Mouse (Mus musculus) heart, postnatal 0 days (tissue): Measurements from ENCODE around the gene Gm44790. TPM values are rescaled to one million over a fixed set of nuclear protein-coding genes. Genes with fewer than 3 reads are reported as not detected.

Experiments
- ATAC-seq: fragments of 200-750 bp; cut with Nextera tagmentation; 2 replicates; pipeline ENCODE4 v1.8.0; 2017; ENCODE audit warnings: low read depth, moderate number of reproducible peaks, moderate library complexity; ENCODE audit not compliant: insufficient read depth
- DNase-seq: peaks from one replicate; pipeline ENCODE4 v3.0.0-alpha.2; 2016; ENCODE audit warnings: low spot score
- H3K27ac ChIP-seq: fragments of 300-500 bp; sonication (generic); 2 replicates; pipeline ENCODE4 v1.5.1; 2014; ENCODE audit warnings: low read depth, mild to moderate bottlenecking
- H3K27me3 ChIP-seq: fragments of 300-500 bp; sonication (generic); 2 replicates; pipeline ENCODE4 v1.6.1; 2014; ENCODE audit warnings: low read length, mixed read lengths; ENCODE audit not compliant: control insufficient read depth, insufficient read depth
- H3K36me3 ChIP-seq: fragments of 300-500 bp; sonication (generic); replicated peaks from 2 replicates; pipeline ENCODE4 v1.6.1; 2014; ENCODE audit warnings: low read length, mixed read lengths; ENCODE audit not compliant: control insufficient read depth, insufficient read depth
- H3K4me1 ChIP-seq: fragments of 300-500 bp; sonication (generic); 2 replicates; pipeline ENCODE4 v1.6.1; 2014; ENCODE audit warnings: antibody characterized with exemption; ENCODE audit not compliant: control insufficient read depth, insufficient read depth
- H3K4me2 ChIP-seq: fragments of 300-500 bp; sonication (generic); 2 replicates; pipeline ENCODE4 v1.6.1; 2014; ENCODE audit warnings: low read depth, mild to moderate bottlenecking, low read length, moderate library complexity
- H3K4me3 ChIP-seq: fragments of 300-500 bp; sonication (generic); 2 replicates; pipeline ENCODE4 v1.5.1; 2014; ENCODE audit warnings: low read depth, low read length
- H3K9ac ChIP-seq: fragments of 300-500 bp; sonication (generic); replicated peaks from 2 replicates; pipeline ENCODE4 v1.6.1; 2014; ENCODE audit warnings: low read depth, low read length, mixed read lengths
- H3K9me3 ChIP-seq: fragments of 300-500 bp; sonication (generic); replicated peaks from 2 replicates; pipeline ENCODE4 v1.6.1; 2016; ENCODE audit warnings: low read length; ENCODE audit not compliant: control insufficient read depth
- CTCF ChIP-seq: IDR thresholded peaks from 2 replicates; pipeline ENCODE4 v1.5.1; 2016; ENCODE audit warnings: antibody characterized with exemption, control low read depth, low read depth
- EP300 ChIP-seq: IDR thresholded peaks from 2 replicates; pipeline ENCODE4 v1.6.1; 2016; ENCODE audit warnings: antibody characterized with exemption, low read depth
- WGBS: fragments of 180-500 bp; shearing (Covaris S2); extraction: QIAGEN DNeasy Blood & Tissue Kit; methylation state at CpG from one replicate; pipeline ENCODE4 v1.1.7; 2014; 5-methylcytosine and 5-hydroxymethylcytosine counted together
- polyA plus RNA-seq: library from polyadenylated mRNA; unstranded; fragments of >200 nt; fragmentation: Nextera tagmentation; extraction: Ambion mirVana; gene quantifications from 2 replicates; pipeline ENCODE4 v1.2.1, GENCODE M21; 2015
- total RNA-seq: library from RNA; depleted of rRNA; stranded (reverse); fragments of >200 nt; gene quantifications from 2 replicates; pipeline ENCODE4 v1.2.3, GENCODE M21; 2014; ENCODE audit warnings: low replicate concordance

Gene Gm44790
- total and polyA plus RNA-seq, 2 experiments from 2014 or later = not detected

- H3K27ac ChIP-seq = no peak overlapping the region
- 76% methylated on average over 2 of the region's 2 CpGs for WGBS
- DNase-seq (no peak), ATAC-seq (no peak)
- no peak overlapping the region for H3K4me3 ChIP-seq
- H3K36me3 ChIP-seq = no peaks in the 10 kb centered on the region
- H3K4me2 ChIP-seq = no peak overlapping the region
- H3K9ac ChIP-seq = no peak overlapping the region
- no peaks in the 10 kb centered on the region for H3K9me3 ChIP-seq
- H3K4me1 ChIP-seq = peaks cover 24% of the 10 kb centered on the region
- TF ChIP-seq EP300 = no peak
- TF ChIP-seq CTCF = no peak
- H3K27me3 ChIP-seq = no peaks in the 10 kb centered on the region
These were observed 27.5 kb upstream of the Gm44790 start for GRCm38 (mm10) chr6:86398986-86399385.

GRCm38 (mm10) chr6:86399995-86400394, 26.5 kb upstream of the Gm44790 start:
- TF ChIP-seq CTCF = no peak
- no peak for TF ChIP-seq EP300
- no peaks in the 10 kb centered on the region for H3K9me3 ChIP-seq
- H3K4me1 ChIP-seq = peaks cover 21% of the 10 kb centered on the region
- H3K4me3 ChIP-seq = no peak overlapping the region
- H3K9ac ChIP-seq = no peak overlapping the region
- H3K27me3 ChIP-seq = no peaks in the 10 kb centered on the region
- H3K27ac ChIP-seq = no peak overlapping the region
- no peaks in the 10 kb centered on the region for H3K36me3 ChIP-seq
- no peak for DNase-seq
- WGBS = 73% methylated on average over 2 of the region's 2 CpGs
- ATAC-seq = no peak
- no peak overlapping the region for H3K4me2 ChIP-seq

GRCm38 (mm10) chr6:86400972-86401371, 25.5 kb upstream of the Gm44790 start:
- WGBS = 5% methylated on average over 9 of the region's 9 CpGs
- ATAC-seq = peak; percentile 30
- Histone ChIP-seq H3K27me3 (no peaks in the 10 kb centered on the region), H3K9ac (no peak overlapping the region), H3K9me3 (no peaks in the 10 kb centered on the region), H3K4me1 (peaks cover 12% of the 10 kb centered on the region), H3K4me3 (0 out of 2 replicates have a peak overlapping the region, but pooled peaks have one; percentile 6), H3K36me3 (no peaks in the 10 kb centered on the region), H3K27ac (no peak overlapping the region), H3K4me2 (peak overlapping the region; percentile 46)
- peak; percentile 86 for DNase-seq
- no peak for TF ChIP-seq EP300
- TF ChIP-seq CTCF = peak; percentile 74

- H3K27ac ChIP-seq = no peak overlapping the region
- peaks cover 4% of the 10 kb centered on the region; the same call in 1 of the 2 replicates for H3K36me3 ChIP-seq
- no peak for DNase-seq
- TF ChIP-seq EP300 (no peak), CTCF (no peak)
- H3K4me2 ChIP-seq = peak overlapping the region; percentile 55
- H3K4me3 ChIP-seq = peak overlapping the region; percentile 87
- ATAC-seq = no peak
- H3K27me3 ChIP-seq = no peaks in the 10 kb centered on the region
- peaks cover 7% of the 10 kb centered on the region; the same call in 1 of the 2 replicates for H3K4me1 ChIP-seq
- H3K9me3 ChIP-seq = no peaks in the 10 kb centered on the region
- 37% methylated on average over 12 of the region's 12 CpGs for WGBS
- no peak overlapping the region for H3K9ac ChIP-seq
These were observed 23.5 kb upstream of the Gm44790 start for GRCm38 (mm10) chr6:86402681-86403607.

DNA sequence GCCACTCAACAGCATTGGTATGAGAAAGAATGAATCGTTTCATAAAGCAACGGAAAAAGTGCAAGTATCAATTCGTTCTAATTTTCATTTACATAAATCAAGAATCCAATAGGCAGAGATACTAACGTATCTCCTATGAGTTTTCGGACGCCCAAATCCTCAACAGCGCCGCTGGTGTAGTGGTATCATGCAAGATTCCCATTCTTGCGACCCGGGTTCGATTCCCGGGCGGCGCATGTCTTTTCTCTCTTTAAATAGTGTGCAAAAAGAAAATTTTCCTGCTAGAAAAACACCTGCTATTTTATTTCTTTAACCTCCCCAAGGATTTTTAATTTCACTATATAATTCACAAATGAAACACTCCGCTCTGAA, 22.7 kb upstream of the Gm44790 start:
- no peak for DNase-seq
- H3K27ac ChIP-seq = peak overlapping the region; percentile 100
- no peak overlapping the region for H3K9ac ChIP-seq

More for the DNA sequence above, 22.7 kb upstream of the Gm44790 start:
- no peaks in the 10 kb centered on the region for H3K9me3 ChIP-seq
- no peak for TF ChIP-seq EP300
- no peak for TF ChIP-seq CTCF
- H3K4me1 ChIP-seq = 0 out of 2 replicates have a peak, but pooled peaks cover 6% of the 10 kb centered on the region
- H3K4me3 ChIP-seq = peak overlapping the region; percentile 87
- peak overlapping the region; percentile 55 for H3K4me2 ChIP-seq
- WGBS = 1% methylated on average over 15 of the region's 15 CpGs
- H3K27me3 ChIP-seq = no peaks in the 10 kb centered on the region
- peaks cover 4% of the 10 kb centered on the region; the same call in 1 of the 2 replicates for H3K36me3 ChIP-seq
- peak; percentile 61 for ATAC-seq
